Mouse (Mus musculus) CH12.LX (cell line): ENCODE measurements at regions not wholly inside any gene's neighbourhood (a gene's known extent, or its start where the extent isn't known, plus 50 kb on each side); places are given as distances from the start of the nearest gene placed in this dataset.

Experiments
- DNase-seq: peaks from one replicate; pipeline ENCODE4 v3.0.0-alpha.2; 2013; ENCODE audit errors: extremely low read depth
- H3K27ac ChIP-seq: 2 replicates; pipeline ENCODE4 v1.5.1; 2012; ENCODE audit warnings: low read depth, mild to moderate bottlenecking, control low read depth, moderate library complexity; ENCODE audit not compliant: insufficient read depth
- H3K27me3 ChIP-seq: replicated peaks from 2 replicates; pipeline ENCODE3; 2012; ENCODE audit warnings: inconsistent platforms
- H3K36me3 ChIP-seq, 2 experiments: replicated peaks in 1 of 2; 2 replicates each; pipeline versions ENCODE3 to v1.6.1; 2012; ENCODE audit warnings: inconsistent platforms in 1 of 2, low read length in 1 of 2, mild to moderate bottlenecking in 1 of 2, mixed read lengths in 1 of 2, moderate library complexity in 1 of 2; ENCODE audit not compliant: control insufficient read depth in 1 of 2, insufficient read depth in 1 of 2
- H3K4me1 ChIP-seq, 2 experiments: 2 replicates each; pipeline ENCODE4 v1.6.1; 2012; ENCODE audit warnings: inconsistent platforms in 1 of 2, moderate library complexity in 1 of 2; ENCODE audit not compliant: insufficient read depth in 2 of 2, control insufficient read depth in 1 of 2
- H3K4me2 ChIP-seq: 2 replicates; pipeline ENCODE4 v1.6.1; 2012; ENCODE audit warnings: low read depth, mild to moderate bottlenecking, control low read depth; ENCODE audit not compliant: poor library complexity, insufficient read depth, severe bottlenecking
- H3K4me3 ChIP-seq, 3 experiments: fragments of 150-350 bp in 1 of 3; sonication (generic) in 1 of 3; replicated peaks in 1 of 3; 2 replicates each; pipeline versions ENCODE3 to v1.5.1; 2011 to 2012; ENCODE audit warnings: low read depth in 2 of 3, low read length in 2 of 3, mild to moderate bottlenecking in 2 of 3, moderate library complexity in 2 of 3, control low read depth in 1 of 3, improper control_type of control experiment in 1 of 3, inconsistent platforms in 1 of 3, mixed read lengths in 1 of 3; ENCODE audit not compliant: poor library complexity in 1 of 3
- H3K79me2 ChIP-seq: replicated peaks from 2 replicates; pipeline ENCODE4 v1.6.1; 2012; ENCODE audit warnings: mild to moderate bottlenecking, moderate library complexity; ENCODE audit not compliant: control insufficient read depth, poor library complexity, insufficient read depth, severe bottlenecking; ENCODE audit errors: extremely low read depth
- H3K9ac ChIP-seq: 2 replicates; pipeline ENCODE4 v1.6.1; 2012; ENCODE audit warnings: low read depth, mild to moderate bottlenecking, control low read depth, moderate library complexity; ENCODE audit not compliant: insufficient read depth
- H3K9me3 ChIP-seq: replicated peaks from 2 replicates; pipeline ENCODE3; 2012; ENCODE audit warnings: low read length, inconsistent platforms, mixed read lengths
- BHLHE40 ChIP-seq: IDR thresholded peaks from 2 replicates; pipeline ENCODE4 v1.6.1; 2011; ENCODE audit warnings: mild to moderate bottlenecking, low read depth, low read length, improper control_type of control experiment
- E2F4 ChIP-seq: IDR thresholded peaks from 2 replicates; pipeline ENCODE4 v1.6.1; 2011; ENCODE audit warnings: low read depth, low read length, improper control_type of control experiment; ENCODE audit not compliant: insufficient replicate concordance
- ETS1 ChIP-seq: conservative IDR thresholded peaks from 2 replicates; pipeline ENCODE4 v1.6.1; 2012; ENCODE audit warnings: low read depth, mild to moderate bottlenecking, inconsistent platforms, low read length, improper control_type of control experiment, moderate library complexity
- GABPA ChIP-seq: IDR thresholded peaks from 2 replicates; pipeline ENCODE4 v1.6.1; 2012; ENCODE audit warnings: low read depth, low read length, improper control_type of control experiment, inconsistent platforms; ENCODE audit not compliant: insufficient replicate concordance
- HCFC1 ChIP-seq: IDR thresholded peaks from 2 replicates; pipeline ENCODE4 v1.6.1; 2012; ENCODE audit warnings: low read depth, mild to moderate bottlenecking, inconsistent platforms, low read length, improper control_type of control experiment
- IRF4 ChIP-seq: IDR thresholded peaks from 2 replicates; pipeline ENCODE4 v1.6.1; 2014; ENCODE audit warnings: low read depth, mild to moderate bottlenecking, inconsistent platforms, low read length, improper control_type of control experiment
- KAT2A ChIP-seq: IDR thresholded peaks from 2 replicates; pipeline ENCODE4 v1.6.1; 2012; ENCODE audit warnings: low read length, improper control_type of control experiment, inconsistent platforms; ENCODE audit not compliant: insufficient replicate concordance
- MAFK ChIP-seq: IDR thresholded peaks from 2 replicates; pipeline ENCODE4 v1.6.1; 2011; ENCODE audit warnings: low read length, improper control_type of control experiment; ENCODE audit not compliant: insufficient replicate concordance
- MAX ChIP-seq: IDR thresholded peaks from 2 replicates; pipeline ENCODE4 v1.6.1; 2011; ENCODE audit warnings: low read length, improper control_type of control experiment
- MEF2A ChIP-seq: IDR thresholded peaks from 2 replicates; pipeline ENCODE4 v1.6.1; 2014; ENCODE audit warnings: low read depth, mild to moderate bottlenecking, inconsistent platforms, low read length, improper control_type of control experiment, borderline replicate concordance
- MXI1 ChIP-seq: IDR thresholded peaks from 2 replicates; pipeline ENCODE4 v1.6.1; 2011; ENCODE audit warnings: mild to moderate bottlenecking, low read depth, low read length, improper control_type of control experiment
- MYC ChIP-seq: IDR thresholded peaks from 2 replicates; pipeline ENCODE4 v1.6.1; 2011; ENCODE audit warnings: low read depth, mild to moderate bottlenecking, improper control_type of control experiment, low read length
- NELFE ChIP-seq: IDR thresholded peaks from 2 replicates; pipeline ENCODE4 v1.6.1; 2011; ENCODE audit warnings: low read depth, low read length, improper control_type of control experiment
- POLR2A ChIP-seq: IDR thresholded peaks from 2 replicates; pipeline ENCODE4 v1.6.1; 2011; ENCODE audit warnings: low read depth, mild to moderate bottlenecking, improper control_type of control experiment, low read length
- RAD21 ChIP-seq: IDR thresholded peaks from 2 replicates; pipeline ENCODE4 v1.6.1; 2011; ENCODE audit warnings: low read depth, mild to moderate bottlenecking, low read length, improper control_type of control experiment, moderate library complexity
- RCOR1 ChIP-seq: conservative IDR thresholded peaks from 2 replicates; pipeline ENCODE4 v1.6.1; 2012; ENCODE audit warnings: low read depth, mild to moderate bottlenecking, inconsistent platforms, low read length, improper control_type of control experiment
- SIN3A ChIP-seq: IDR thresholded peaks from 2 replicates; pipeline ENCODE4 v1.6.1; 2012; ENCODE audit warnings: low read length, improper control_type of control experiment, inconsistent platforms
- SMC3 ChIP-seq: IDR thresholded peaks from 2 replicates; pipeline ENCODE4 v1.6.1; 2011; ENCODE audit warnings: low read depth, low read length, improper control_type of control experiment
- TBP ChIP-seq: conservative IDR thresholded peaks from 2 replicates; pipeline ENCODE4 v1.6.1; 2011; ENCODE audit warnings: low read depth, low read length, improper control_type of control experiment
- TCF12 ChIP-seq: IDR thresholded peaks from 2 replicates; pipeline ENCODE4 v1.6.1; 2014; ENCODE audit warnings: low read depth, mild to moderate bottlenecking, inconsistent platforms, low read length, improper control_type of control experiment
- USF2 ChIP-seq: conservative IDR thresholded peaks from 2 replicates; pipeline ENCODE4 v1.6.1; 2011; ENCODE audit warnings: low read depth, low read length, improper control_type of control experiment
- ZMIZ1 ChIP-seq: IDR thresholded peaks from 2 replicates; pipeline ENCODE4 v1.6.1; 2012; ENCODE audit warnings: low read depth, mild to moderate bottlenecking, inconsistent platforms, low read length, improper control_type of control experiment
- dilution Hi-C: fragments of 300-500 bp; cut with MboI; formaldehyde crosslinking; loops from 2 replicates; pipeline ENCODE4 v1.14.3; 2020; ENCODE audit warnings: low sequenced_read_pairs; ENCODE audit not compliant: extremely low pct_unique_long_range_greater_than_20kb, extremely low pct_ligation_motif_present
- in situ Hi-C: fragments of 300-500 bp; cut with MboI; formaldehyde crosslinking; loops from 3 replicates; pipeline ENCODE4 v1.14.3; 2019; ENCODE audit warnings: low sequenced_read_pairs, low pct_ligation_motif_present, low pct_unique_long_range_greater_than_20kb, mixed read lengths

DNA sequence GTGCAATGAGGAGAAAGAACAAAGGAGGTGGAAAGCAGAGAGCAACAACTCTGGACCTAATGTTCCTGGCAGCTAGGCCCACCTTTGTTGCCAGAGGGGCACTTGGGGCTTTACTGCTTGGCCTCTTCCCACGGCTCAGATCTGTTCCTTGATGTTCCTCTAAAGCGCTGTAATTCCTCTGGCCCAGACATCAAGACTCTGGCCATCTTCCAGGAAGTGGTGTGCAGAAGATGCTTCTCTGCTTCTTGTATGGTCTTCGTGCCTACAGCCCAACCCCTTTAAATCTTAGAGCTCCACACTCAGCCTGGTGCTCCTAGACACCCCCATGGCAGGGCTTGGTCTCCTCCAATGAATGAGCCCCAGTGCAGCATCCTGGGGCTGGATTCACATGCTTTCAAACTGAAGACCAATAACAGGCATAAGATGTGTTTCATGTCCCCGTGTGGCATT, 60.7 kb downstream of the Tex35 start (continued):
- no peak; the same call in 1 of the 2 replicates for TF ChIP-seq USF2
- TF ChIP-seq POLR2A: peak; percentile 79
- 0 out of 2 replicates have a peak, but pooled peaks have one; percentile 40 for TF ChIP-seq SIN3A
- TF ChIP-seq E2F4: no peak
- peak; percentile 43; the same call in 1 of the 2 replicates for TF ChIP-seq MAX

DNA sequence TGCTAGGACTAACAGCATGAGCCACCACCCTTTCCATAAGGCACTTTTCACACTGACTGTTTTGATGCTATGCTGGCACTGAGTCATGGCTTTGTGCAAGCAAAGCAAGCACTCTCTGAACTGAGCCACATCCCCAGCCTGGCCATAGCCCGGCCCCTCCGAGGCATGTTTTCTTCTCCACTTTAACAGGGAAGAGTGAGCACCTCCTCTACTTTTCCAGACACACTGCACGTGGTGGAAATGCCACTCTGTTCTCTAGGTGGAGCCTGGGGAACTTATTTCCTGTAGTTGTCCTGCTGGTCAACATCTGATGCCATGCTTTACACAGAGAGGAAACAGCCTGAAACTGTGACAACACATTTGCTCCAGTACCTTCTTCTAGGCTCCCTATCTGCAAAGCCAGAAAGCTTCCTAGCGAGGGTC, 61.7 kb downstream of the Tex35 start:
- peak overlapping the region; percentile 38 to 50 (median 45) for H3K4me3 ChIP-seq
- in situ Hi-C loops: loop anchor here (5.0 kb wide), 2 partner anchors 49 to 114 kb away; no protein-coding TSS in a partner anchor
- DNase-seq: peak; percentile 40
- peaks cover 3% of the 10 kb centered on the region for H3K9me3 ChIP-seq
- dilution Hi-C loops: no loop called here
- peak overlapping the region; percentile 96 for H3K27ac ChIP-seq
- peaks cover 0 to 3% of the 10 kb centered on the region in 2 experiments for H3K36me3 ChIP-seq
- H3K9ac ChIP-seq: peak overlapping the region; percentile 98
- peaks cover 37 to 75% of the 10 kb centered on the region in 2 experiments for H3K4me1 ChIP-seq
- TF ChIP-seq TBP (peak; percentile 64; the same call in 1 of the 2 replicates), RAD21 (no peak), POLR2A (peak; percentile 56; the same call in 1 of the 2 replicates), IRF4 (0 out of 2 replicates have a peak, but pooled peaks have one; percentile 18), SIN3A (peak; percentile 72; the same call in 1 of the 2 replicates), GABPA (no peak), MXI1 (peak; percentile 83), BHLHE40 (peak; percentile 75), MYC (peak; percentile 92), MEF2A (no peak), TCF12 (peak; percentile 81), HCFC1 (no peak), ETS1 (no peak; the same call in 1 of the 2 replicates), MAX (peak; percentile 95), ZMIZ1 (0 out of 2 replicates have a peak, but pooled peaks have one; percentile 29), MAFK (no peak)
- H3K4me2 ChIP-seq: peak overlapping the region; percentile 58
- no peaks in the 10 kb centered on the region for H3K79me2 ChIP-seq
- H3K27me3 ChIP-seq: no peaks in the 10 kb centered on the region

DNA sequence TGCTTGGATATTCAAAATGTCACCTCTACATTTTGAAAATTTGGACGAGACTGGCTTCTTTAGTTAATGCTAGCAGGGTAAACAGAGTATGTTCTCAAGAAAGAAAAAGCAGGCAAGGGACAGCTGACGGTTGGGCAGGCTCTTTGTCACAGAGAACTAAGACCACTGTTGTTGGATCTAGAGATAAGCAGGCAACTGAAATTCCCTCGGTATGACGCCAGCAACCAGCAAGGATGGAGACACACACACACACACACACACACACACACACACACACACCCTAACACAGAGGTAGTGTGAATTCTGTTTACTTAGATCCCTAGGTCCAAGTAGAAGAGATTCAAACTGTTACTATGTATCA, 68.7 kb downstream of the Tex35 start:
- in situ Hi-C loops: no loop called here
- H3K4me1 ChIP-seq: peaks cover 22 to 67% of the 10 kb centered on the region in 2 experiments
- peak overlapping the region; percentile 60; the same call in 1 of the 2 replicates for H3K4me2 ChIP-seq
- dilution Hi-C loops: no loop called here
- H3K9me3 ChIP-seq: peaks cover 16% of the 10 kb centered on the region
- no peaks in the 10 kb centered on the region for H3K27me3 ChIP-seq
- TF ChIP-seq ETS1 (no peak), KAT2A (no peak), MAX (no peak), RAD21 (no peak), RCOR1 (no peak), HCFC1 (no peak), SIN3A (no peak), NELFE (no peak), SMC3 (no peak), MEF2A (no peak)
- H3K79me2 ChIP-seq: no peaks in the 10 kb centered on the region
- peak overlapping the region; percentile 88 for H3K9ac ChIP-seq
- DNase-seq: no peak
- peak overlapping the region; percentile 98 for H3K27ac ChIP-seq
- H3K36me3 ChIP-seq: no peaks in the 10 kb centered on the region
- no peak overlapping the region for H3K4me3 ChIP-seq
